In the genomic region with DNA sequence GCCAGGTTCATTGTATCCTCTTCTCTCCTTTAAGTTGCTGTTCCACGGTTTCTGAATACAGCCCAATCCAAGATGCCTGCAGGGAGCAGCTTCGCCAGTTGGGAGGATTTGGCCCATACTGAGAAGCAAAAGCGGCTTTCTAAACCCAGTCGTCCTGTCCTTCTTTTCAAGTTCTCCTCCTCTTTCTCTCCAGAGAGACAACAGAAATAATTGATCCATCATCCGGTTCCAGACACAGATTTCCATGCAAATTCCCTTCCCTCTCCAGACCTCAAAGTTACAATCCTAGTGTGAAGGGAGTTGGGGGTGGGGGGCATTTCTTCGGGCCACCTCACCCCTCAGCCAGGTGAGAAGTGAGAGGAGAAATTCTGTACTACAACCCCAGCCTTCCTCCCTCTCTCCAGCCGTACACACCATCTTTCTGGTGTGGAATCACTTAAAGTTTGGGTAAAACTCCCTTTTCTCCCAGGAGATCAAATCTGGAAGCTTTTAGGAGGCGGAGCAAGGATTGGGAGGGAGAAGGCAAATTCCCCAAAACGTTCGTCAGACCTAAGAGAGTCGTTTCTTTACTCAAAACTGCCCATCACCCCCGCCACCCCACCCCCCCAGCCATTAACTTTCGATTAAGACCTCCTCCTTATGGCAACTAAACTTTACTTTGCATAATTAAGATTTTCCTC, we compare ENCODE assay signal across 8 mouse cellular contexts. TPM values are rescaled to one million over a fixed set of nuclear protein-coding genes. Genes with fewer than 3 reads are reported as not detected.
DNase-seq lines count a peak whose midpoint lies in the region; ATAC-seq and TF ChIP-seq lines count a peak whose summit lies in the region.
"Had no signal": no experiment of that assay in that cellular context is flagged by ENCODE, and none has a peak within 500 bp of the region (broad histone marks: within the 10 kb centered on the region; RNA-seq: fewer than 3 reads in every experiment).

No protein-coding gene starts in this region.

- TF ChIP-seq POLR2A in olfactory bulb, adult 2 months (IDR thresholded peaks at IDR 0.05; ENCODE audit: insufficient read depth, low read depth, low read length): no peak

- H3K4me3 ChIP-seq in limb, embryonic 13.5 days: peak overlapping the region; percentile 98
- H3K4me3 ChIP-seq in olfactory bulb, adult 2 months (ENCODE audit: insufficient read depth, low read depth, low read length): peak overlapping the region; percentile 49; the same call in 1 of the 2 replicates

- under 1% methylated on average over 13 of the region's 13 CpGs for WGBS in limb, embryonic 13.5 days
- WGBS in olfactory bulb, adult 2 months: 11% methylated on average over 13 of the region's 13 CpGs

- DNase-seq in 3T3-L1 (ENCODE audit: low read depth, low spot score): peak; percentile 95
- DNase-seq in MN1 (ENCODE audit: low spot score): peak; percentile 34
- DNase-seq in gastrocnemius, postnatal 25 days: peak; percentile 39
- DNase-seq in left cerebral cortex, postnatal 10 days (ENCODE audit: extremely low spot score in 1 of 2, low spot score in 2 of 2): no peak

- TF ChIP-seq CTCF in olfactory bulb, adult 2 months (IDR thresholded peaks at IDR 0.05; ENCODE audit: insufficient read depth, low read depth, low read length): no peak

- no peak for ATAC-seq in limb, embryonic 13.5 days (ENCODE audit: low FRiP score, low read depth)
- ATAC-seq in frontal cortex, adult (ENCODE audit: low TSS enrichment): no peak

- peak overlapping the region; percentile 66 for H3K4me2 ChIP-seq in limb, embryonic 13.5 days (replicated peaks)

- H3K4me1 ChIP-seq in limb, embryonic 13.5 days: peaks cover 13% of the 10 kb centered on the region
- peaks cover 21% of the 10 kb centered on the region; the same call in 1 of the 2 replicates for H3K4me1 ChIP-seq in olfactory bulb, adult 2 months (ENCODE audit: control insufficient read depth, insufficient read depth, low read length)

- H3K9ac ChIP-seq in limb, embryonic 13.5 days: peak overlapping the region; percentile 75

- intact Hi-C loops in left cerebral cortex, postnatal 10 days (cut with DNase I): no loop called here

- no peaks in the 10 kb centered on the region for H3K9me3 ChIP-seq in limb, embryonic 13.5 days

- H3K27ac ChIP-seq in limb, embryonic 13.5 days: peak overlapping the region; percentile 99
- H3K27ac ChIP-seq in olfactory bulb, adult 2 months (ENCODE audit: insufficient read depth, low read depth, low read length): no peak overlapping the region

- H3K36me3 ChIP-seq in limb, embryonic 13.5 days: peaks cover 8% of the 10 kb centered on the region

- H3K27me3 ChIP-seq in limb, embryonic 13.5 days: no peaks in the 10 kb centered on the region

RNA-seq across cellular contexts. Expression of a gene that starts 1.2 kb away (rescaled TPM):
- total RNA-seq in gastrocnemius, postnatal 25 days (2021): 1 to 10 TPM; 2.5 to 2.7 TPM
- polyA plus RNA-seq in limb, embryonic 13.5 days (2015; fragmentation: Nextera tagmentation; extraction: Ambion mirVana): 67.7 and 71.6 TPM in 2 replicates
- polyA plus RNA-seq in olfactory bulb, adult 2 months (2012; ENCODE audit: insufficient read depth, insufficient read length, low replicate concordance, missing spikeins): not detected in 2 replicates
- 10 to 100 TPM in 1 of 2 experiments, 1 to 10 TPM in 1; 6.7 to 11.0 TPM for total RNA-seq in left cerebral cortex, postnatal 10 days (2021)
- total RNA-seq: common myeloid progenitor, adult 5-6 weeks had no signal

RNA-seq across cellular contexts. Expression of a gene that starts 23.7 kb away (rescaled TPM):
- under 1 TPM in 1 of 2 experiments, not detected in 1; 0.43 TPM for total RNA-seq in gastrocnemius, postnatal 25 days (2021)
- 7.7 and 9.1 TPM in 2 replicates for polyA plus RNA-seq in limb, embryonic 13.5 days (2015; fragmentation: Nextera tagmentation; extraction: Ambion mirVana)
- not detected in 2 replicates for polyA plus RNA-seq in olfactory bulb, adult 2 months (2012; ENCODE audit: insufficient read depth, insufficient read length, low replicate concordance, missing spikeins)
- total RNA-seq in left cerebral cortex, postnatal 10 days (2021): 1 to 10 TPM; 5.4 to 7.1 TPM
- total RNA-seq: common myeloid progenitor, adult 5-6 weeks had no signal

RNA-seq across cellular contexts. Expression of a gene that starts 46.8 kb away (rescaled TPM):
- 10 to 100 TPM; 17.5 to 19.6 TPM for total RNA-seq in gastrocnemius, postnatal 25 days (2021)
- 80.0 and 81.0 TPM in 2 replicates for polyA plus RNA-seq in limb, embryonic 13.5 days (2015; fragmentation: Nextera tagmentation; extraction: Ambion mirVana)
- 94.4 and 138 TPM in 2 replicates for polyA plus RNA-seq in olfactory bulb, adult 2 months (2012; ENCODE audit: insufficient read depth, insufficient read length, low replicate concordance, missing spikeins)
- 10 to 100 TPM; 46.0 to 46.8 TPM for total RNA-seq in left cerebral cortex, postnatal 10 days (2021)

Comparison
In these comparisons a context has a peak if more than half of its experiments do, and no peak if none do; other contexts are left out.
1. DNase-seq: peak in 3T3-L1 (single experiment), MN1 (single experiment) and gastrocnemius, postnatal 25 days (single experiment); none in left cerebral cortex, postnatal 10 days (0 of 2).
2. RNA of a gene that starts 23.7 kb away (total RNA-seq): 5.4 to 7.1 TPM in left cerebral cortex, postnatal 10 days; 0.43 TPM in gastrocnemius, postnatal 25 days; every median in the first group is over 4 times any median in the second.